Mouse (Mus musculus): ENCODE data around the gene Gtf2e1. TPM values are rescaled to one million over a fixed set of nuclear protein-coding genes. Genes with fewer than 3 reads are reported as not detected.

Gene Gtf2e1
- 10 to 100 TPM; 20.5 to 23.6 TPM for polyA plus RNA-seq (2017; shearing (Covaris generic))

DNA sequence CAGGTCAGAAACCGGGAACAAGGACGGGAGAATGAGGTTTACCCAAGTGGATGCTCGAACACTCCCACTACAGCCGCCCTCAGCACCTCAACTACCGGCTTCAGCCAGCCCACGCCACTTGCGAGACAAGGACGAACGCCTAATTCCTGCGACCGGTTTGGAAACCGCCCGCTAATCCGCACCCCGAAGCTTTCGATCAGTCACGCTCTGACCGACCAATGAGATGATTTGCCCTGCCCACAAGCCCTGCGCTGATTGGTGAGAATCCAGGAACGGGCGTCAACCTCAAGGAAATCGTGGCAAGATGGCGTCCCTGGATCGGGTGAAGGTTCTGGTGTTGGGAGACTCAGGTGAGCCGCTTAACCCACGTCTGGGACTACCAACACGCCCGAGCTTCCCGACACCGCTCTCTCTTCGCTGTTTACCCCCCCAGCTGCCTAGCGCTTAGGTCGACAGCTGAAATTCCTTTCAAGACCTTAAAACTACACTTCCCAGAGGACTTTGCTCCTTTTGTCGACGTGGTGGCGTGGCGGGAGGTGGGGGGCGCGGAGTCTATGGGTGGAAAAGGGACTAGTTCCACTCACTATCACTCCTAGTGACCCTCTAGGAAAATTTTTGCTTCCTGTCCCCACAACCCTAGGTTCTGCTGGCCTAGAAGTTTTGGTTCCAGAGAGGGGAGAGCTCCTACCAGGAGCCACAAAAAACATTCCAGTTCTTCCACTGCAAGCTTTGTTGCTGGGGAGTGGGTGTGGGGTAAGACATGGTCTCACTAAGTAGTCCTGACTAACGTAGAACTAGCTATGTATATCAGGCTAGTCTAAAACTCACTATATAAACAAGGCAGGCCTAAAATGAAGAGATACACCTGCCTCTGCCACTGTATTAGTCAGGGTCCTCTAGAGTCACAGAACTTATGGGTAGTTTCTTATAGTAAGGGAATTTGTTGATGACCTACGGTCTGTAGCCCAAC is at the start of gene Gtf2e1, which contains the start of gene Rabl3:
Gtf2e1 (minus strand) TSS at position 179 of the 970 bp plus-strand sequence.
Rabl3 (plus strand) TSS at position 275 of the 970 bp plus-strand sequence.

DNA sequence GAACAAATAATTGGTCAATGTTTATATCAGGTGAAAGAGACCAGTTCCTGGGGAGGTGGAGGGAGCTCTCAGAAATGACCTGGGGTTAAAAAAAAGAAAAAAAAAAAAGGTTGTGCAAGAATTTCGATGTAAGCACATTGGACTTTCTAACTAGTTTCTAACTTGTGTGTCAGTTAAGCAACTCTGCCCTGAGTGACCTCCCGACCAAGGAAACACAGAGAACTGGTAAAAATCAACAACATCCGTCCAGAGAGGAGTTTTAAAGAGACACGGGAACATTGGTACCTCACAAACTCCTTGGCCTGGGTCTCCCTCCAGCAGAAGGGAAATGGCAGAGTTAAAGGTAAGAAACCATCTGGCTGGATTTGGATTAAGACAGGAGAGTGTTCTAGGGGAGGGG is 40.4 kb upstream of the Gtf2e1 start, which contains the start of gene Hgd:
Hgd (plus strand) TSS at position 160 of the 400 bp plus-strand sequence.

Other genes with a start within 250 kb of the Gtf2e1 start
- gene Stxbp5l, start 154.8 kb downstream of the Gtf2e1 start, polyA plus RNA-seq (2017; shearing (Covaris generic)) = under 1 TPM in 1 of 2 experiments, not detected in 1; 0.49 TPM
- 10 to 100 TPM; 14.4 to 16.5 TPM for gene Rabl3, start 96 bp upstream of the Gtf2e1 start, polyA plus RNA-seq (2017; shearing (Covaris generic))
- 1 to 10 TPM in 1 of 2 experiments, not detected in 1; 1.0 TPM for gene Hgd, start 40.4 kb upstream of the Gtf2e1 start, polyA plus RNA-seq (2017; shearing (Covaris generic))
- 10 to 100 TPM; 58.3 to 65.6 TPM for gene Ndufb4, start 114.7 kb upstream of the Gtf2e1 start, polyA plus RNA-seq (2017; shearing (Covaris generic))
- under 1 TPM; 0.10 to 0.93 TPM for gene Fstl1, start 237.1 kb upstream of the Gtf2e1 start, polyA plus RNA-seq (2017; shearing (Covaris generic))